Mouse (Mus musculus) layer of hippocampus, postnatal 25 days (tissue): ENCODE measurements around the gene Ndufaf2. TPM values are rescaled to one million over a fixed set of nuclear protein-coding genes. Genes with fewer than 3 reads are reported as not detected.

Source experiments
- DNase-seq, 2 experiments: peaks; one replicate each; pipeline ENCODE4 v3.0.0; 2022; ENCODE audit warnings: mixed read lengths in 2 of 2, low spot score in 1 of 2; ENCODE audit errors: extremely low spot score in 1 of 2
- total RNA-seq, 2 experiments: library from RNA; stranded (reverse); gene quantifications; 2 replicates each; pipeline ENCODE4 v1.2.3; 2021

The Ndufaf2 gene
- total RNA-seq, 2 experiments from 2014 or later, result 21.2 to 22.1 TPM

DNA sequence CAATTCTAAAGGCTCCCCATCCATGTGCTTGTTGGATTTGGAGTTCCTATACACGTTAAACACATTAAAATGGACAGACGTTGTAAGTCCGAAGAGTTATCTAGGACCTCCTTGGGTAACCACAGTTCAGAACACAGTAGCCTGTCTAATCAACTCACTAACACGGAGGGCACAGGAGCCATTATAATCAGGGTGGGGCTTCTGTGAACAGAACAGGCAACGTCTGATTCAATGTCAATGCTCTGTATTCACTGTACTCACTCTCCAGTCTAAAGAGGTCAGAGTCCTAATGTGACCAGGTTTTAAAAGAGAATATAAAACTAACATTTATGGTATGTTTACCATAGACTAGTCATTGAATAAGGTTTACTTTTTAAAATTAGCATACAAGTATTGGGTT lies 63.7 kb downstream of the Ndufaf2 start:
- DNase-seq, result no peak

GRCm38 (mm10) chr13:108092290-108092689 lies 66.1 kb downstream of the Ndufaf2 start:
- no peak for DNase-seq

GRCm38 (mm10) chr13:108086724-108087123 lies 71.7 kb downstream of the Ndufaf2 start:
- no peak for DNase-seq

DNA sequence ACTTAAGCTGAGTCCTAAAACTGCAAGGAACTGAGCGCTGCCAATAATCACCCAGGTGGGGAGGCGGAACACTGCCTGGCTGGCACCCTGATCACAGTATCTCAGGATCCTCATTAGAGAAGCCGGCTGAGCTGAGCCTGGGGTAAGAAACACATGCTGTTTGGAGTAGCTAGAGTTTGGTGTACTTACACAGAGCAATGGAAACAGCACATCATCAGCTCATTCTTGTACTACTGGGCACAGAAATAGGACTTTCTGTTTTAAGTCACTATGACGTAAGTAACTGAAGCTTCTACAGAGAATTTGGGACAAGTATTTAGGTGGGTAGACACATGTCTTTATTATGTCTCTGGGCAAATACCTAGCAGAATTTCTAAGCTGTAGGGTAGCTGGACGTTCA lies 72.4 kb downstream of the Ndufaf2 start:
- no peak for DNase-seq

DNA sequence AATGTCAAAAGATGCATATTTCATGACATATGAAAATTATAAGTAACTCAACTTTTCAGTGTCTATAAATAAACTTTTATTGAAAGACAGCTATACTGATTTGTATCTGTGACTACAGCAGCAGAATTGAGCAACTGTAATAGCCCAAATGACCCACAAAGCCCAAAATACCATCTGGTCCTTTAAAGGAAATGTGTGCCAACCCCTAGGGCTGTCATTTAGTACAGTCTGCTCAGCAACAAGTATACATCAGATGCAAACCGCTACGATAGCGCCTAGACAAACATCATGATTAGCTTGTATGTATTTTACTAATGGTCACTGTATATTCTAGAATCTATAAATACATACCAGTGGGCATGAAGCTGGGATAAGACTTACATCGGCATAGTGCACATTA lies 74.3 kb downstream of the Ndufaf2 start:
- no peak for DNase-seq

- no peak for DNase-seq
These were observed 80.5 kb downstream of the Ndufaf2 start for GRCm38 (mm10) chr13:108077901-108078300.

GRCm38 (mm10) chr13:108077476-108077875 lies 80.9 kb downstream of the Ndufaf2 start:
- DNase-seq, result no peak

- DNase-seq, result no peak
These were observed 88.3 kb downstream of the Ndufaf2 start for GRCm38 (mm10) chr13:108070171-108070570.

- DNase-seq, result no peak
These were observed 89.3 kb downstream of the Ndufaf2 start for GRCm38 (mm10) chr13:108069151-108069550.

DNA sequence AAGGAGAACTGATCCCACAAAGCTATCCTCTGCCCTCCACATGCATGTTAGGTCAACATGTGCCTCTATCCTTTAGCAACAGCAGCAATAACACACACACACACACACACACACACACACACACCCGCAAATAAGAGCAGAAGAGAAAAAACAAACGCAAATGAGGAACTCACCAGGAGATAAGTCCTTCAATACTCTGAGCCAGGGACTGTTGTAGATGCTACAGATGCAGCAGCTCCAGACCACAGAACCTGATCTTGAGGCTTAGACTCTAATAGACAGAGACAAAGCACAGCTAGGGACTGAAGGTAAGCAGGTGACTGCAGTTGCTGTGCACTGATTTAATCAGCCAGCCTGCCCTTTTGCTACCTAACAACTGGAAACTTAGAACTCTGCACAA lies 92.4 kb downstream of the Ndufaf2 start:
- no peak for DNase-seq

DNA sequence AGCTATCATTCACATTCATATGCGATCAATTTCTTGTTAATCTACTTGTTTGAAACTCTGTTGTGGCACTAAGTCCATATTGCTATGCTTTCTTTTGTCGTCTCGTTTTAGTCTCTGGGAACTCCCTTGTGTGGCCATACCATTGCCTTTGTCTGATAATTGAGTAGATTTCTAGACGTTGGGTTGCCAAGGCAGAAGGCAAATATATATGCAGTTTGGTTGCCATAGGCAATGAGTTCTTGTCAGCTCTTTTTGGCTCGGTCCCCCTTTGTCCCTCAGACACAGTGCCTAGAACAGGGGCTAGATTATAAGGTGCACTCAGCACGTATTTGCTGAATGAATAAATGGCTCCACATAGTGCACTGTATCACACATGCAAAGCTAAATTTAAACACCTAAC lies 94.1 kb downstream of the Ndufaf2 start:
- no peak for DNase-seq

DNA sequence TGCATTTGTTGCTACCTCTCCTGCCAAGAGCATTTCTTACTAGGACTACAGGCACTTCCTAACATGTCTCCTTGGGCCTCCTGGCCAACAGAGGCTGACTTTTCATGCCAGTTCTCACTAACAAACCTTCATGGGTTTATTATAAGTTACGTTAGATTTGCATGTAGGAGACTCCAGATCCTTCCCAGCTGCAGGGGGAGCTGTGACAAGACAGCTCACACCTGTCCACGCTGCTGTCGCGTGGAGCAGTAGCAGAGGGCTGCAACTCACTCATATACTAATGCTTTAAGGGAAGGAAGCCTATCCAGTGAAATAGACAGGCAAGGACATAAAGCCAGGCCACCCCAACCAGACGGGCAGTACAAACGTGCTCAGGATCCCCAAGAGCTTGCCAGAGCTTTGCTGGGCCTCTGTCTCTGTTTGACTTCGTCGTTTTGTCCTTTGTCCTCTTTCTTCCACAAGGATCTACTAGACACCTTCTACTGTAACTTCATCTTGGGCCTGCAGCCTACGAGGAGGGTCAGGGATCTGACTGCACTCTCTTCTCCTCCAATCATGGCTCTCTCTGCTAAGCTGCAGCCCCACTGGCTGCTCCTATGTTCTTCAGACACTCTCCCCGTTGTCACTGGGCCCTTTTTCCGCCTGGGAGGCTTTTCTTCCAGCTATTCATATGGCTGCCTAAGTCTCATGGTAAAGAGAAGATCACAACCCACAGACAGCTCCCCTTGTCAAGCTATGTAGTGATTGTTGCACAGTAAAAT lies 94.9 kb downstream of the Ndufaf2 start:
- DNase-seq, result no peak

- DNase-seq, result no peak
These were observed 95.5 kb downstream of the Ndufaf2 start for GRCm38 (mm10) chr13:108062900-108063299.

DNA sequence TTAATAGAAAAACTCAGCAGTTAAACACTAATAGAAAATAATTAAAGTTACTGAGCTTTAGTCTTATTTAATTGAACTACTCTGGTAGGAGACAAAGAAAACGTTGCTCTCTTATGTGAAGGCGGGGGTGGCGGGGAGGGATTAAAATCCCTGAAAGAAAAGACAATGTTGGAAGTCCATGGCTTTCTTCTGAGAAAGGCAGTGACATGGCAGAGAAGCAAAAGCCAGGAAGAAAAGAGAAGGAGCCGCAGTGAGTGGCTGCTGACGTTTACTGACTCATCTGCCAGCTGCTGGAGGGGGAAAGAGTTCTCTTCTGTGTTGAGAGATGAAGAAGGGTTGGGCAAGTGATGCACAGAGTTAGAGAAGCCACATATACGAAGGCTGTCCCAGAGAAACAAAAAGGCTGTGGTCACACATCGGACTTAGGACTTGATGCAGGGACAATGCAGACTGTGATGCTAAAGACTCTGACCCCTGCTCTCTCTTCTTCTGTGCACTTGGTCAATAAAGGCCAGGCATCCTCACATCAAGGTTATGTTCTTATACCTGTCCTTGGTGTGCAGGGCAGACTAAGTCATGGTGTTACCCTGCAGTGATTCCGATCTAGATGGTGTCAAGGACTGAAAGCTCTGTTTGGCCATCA lies 97.4 kb downstream of the Ndufaf2 start:
- no peak for DNase-seq

DNA sequence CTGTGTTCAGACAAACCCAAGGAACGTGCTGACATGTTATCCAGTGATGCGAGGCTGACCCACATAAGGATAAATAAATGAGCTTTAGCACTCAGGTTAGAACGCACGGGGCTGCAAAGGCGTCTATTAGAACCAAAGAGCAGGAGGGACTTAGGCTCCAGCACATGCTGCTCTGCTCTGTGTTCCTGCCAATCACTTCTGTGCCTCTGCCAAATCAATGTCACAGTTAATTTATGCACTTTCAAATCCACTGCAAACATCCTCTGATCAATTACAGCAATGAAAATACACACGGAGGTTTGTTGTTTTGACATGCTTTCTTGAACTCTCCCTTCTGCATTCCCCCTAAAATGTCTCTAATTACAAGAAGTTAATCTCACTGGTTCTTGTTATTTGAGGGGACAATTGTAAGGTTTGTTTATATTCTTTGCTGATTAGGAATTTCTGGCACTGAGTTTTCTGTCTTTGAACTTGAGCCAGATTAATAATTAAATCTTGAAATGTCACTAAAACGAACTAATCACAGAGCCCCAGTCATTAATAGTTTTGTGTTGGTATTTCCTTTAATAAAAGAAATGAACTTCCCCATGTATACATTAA lies 98.0 kb downstream of the Ndufaf2 start:
- no peak for DNase-seq

DNA sequence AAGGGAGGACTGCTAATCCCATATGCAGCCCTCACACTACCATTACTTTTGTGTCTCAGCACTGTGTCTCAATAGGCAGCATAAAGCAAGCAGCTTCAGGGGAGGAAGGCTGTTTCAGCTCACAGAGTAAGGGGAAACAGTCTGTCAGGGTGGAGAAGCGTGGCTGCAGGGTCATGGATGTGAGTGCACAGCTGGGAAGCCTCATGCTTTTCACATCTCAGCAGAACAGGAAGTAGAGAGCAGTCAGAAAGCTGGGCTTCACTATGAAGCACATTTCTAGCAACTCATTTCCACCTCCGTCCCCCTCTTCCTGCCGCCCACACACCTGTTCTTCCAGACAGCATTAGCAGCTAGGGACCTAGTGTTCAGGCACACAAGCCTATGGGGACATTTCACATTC lies 101.5 kb downstream of the Ndufaf2 start:
- no peak for DNase-seq

DNA sequence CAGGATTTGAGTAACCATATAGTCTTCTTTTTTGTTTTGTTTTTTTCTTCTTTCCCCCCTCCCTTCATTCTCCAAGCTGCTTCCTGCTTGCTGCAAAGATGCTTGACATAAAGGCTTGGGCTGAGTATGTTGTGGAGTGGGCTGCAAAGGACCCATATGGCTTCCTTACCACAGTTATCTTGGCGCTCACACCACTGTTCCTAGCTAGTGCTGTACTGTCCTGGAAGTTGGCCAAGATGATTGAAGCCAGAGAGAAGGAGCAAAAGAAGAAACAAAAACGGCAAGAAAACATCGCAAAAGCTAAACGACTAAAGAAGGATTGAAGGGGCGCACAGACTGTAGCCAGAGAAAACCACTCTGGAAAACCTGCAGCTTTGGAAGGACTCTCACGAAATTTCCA lies 111.1 kb downstream of the Ndufaf2 start:
- DNase-seq, result no peak

GRCm38 (mm10) chr13:108046891-108047290 lies 111.5 kb downstream of the Ndufaf2 start:
- DNase-seq, result no peak

GRCm38 (mm10) chr13:108046071-108046470 lies 112.4 kb downstream of the Ndufaf2 start:
- DNase-seq, result no peak

GRCm38 (mm10) chr13:108045646-108046045 lies 112.8 kb downstream of the Ndufaf2 start:
- no peak for DNase-seq

- peak; percentile 75 to 85 for DNase-seq
These were observed 114.0 kb downstream of the Ndufaf2 start, which contains the start of gene Smim15 for GRCm38 (mm10) chr13:108044222-108044941. Gene Smim15, plus strand, starts transcription at chr13:108044446.
